Mouse (Mus musculus) hindbrain, postnatal 0 days (tissue): Measurements from ENCODE around the gene Baz2b. TPM values are rescaled to one million over a fixed set of nuclear protein-coding genes. Genes with fewer than 3 reads are reported as not detected.

ENCODE experiments used
- ATAC-seq: fragments of 200-750 bp; cut with Nextera tagmentation; 2 replicates; pipeline ENCODE4 v1.8.0; 2017; ENCODE audit warnings: mild to moderate bottlenecking, moderate TSS enrichment, moderate library complexity
- DNase-seq: peaks from one replicate; pipeline ENCODE4 v3.0.0-alpha.2; 2015; ENCODE audit warnings: low spot score
- H3K27ac ChIP-seq: fragments of 300-500 bp; sonication (generic); 2 replicates; pipeline ENCODE4 v1.5.1; 2014; ENCODE audit warnings: mild to moderate bottlenecking
- H3K27me3 ChIP-seq: fragments of 300-500 bp; sonication (generic); 2 replicates; pipeline ENCODE4 v1.6.1; 2014; ENCODE audit warnings: low read length, mixed read lengths; ENCODE audit not compliant: insufficient read depth
- H3K36me3 ChIP-seq: fragments of 300-500 bp; sonication (generic); 2 replicates; pipeline ENCODE4 v1.6.1; 2014; ENCODE audit warnings: low read length, mixed read lengths; ENCODE audit not compliant: insufficient read depth
- H3K4me1 ChIP-seq: fragments of 300-500 bp; sonication (generic); 2 replicates; pipeline ENCODE4 v1.6.1; 2014; ENCODE audit warnings: antibody characterized with exemption, low read length, mixed read lengths; ENCODE audit not compliant: insufficient read depth
- H3K4me2 ChIP-seq: fragments of 300-500 bp; sonication (generic); 2 replicates; pipeline ENCODE4 v1.6.1; 2014; ENCODE audit warnings: low read depth, mild to moderate bottlenecking, low read length, moderate library complexity, mixed read lengths
- H3K4me3 ChIP-seq: fragments of 300-500 bp; sonication (generic); 2 replicates; pipeline ENCODE4 v1.5.1; 2014; ENCODE audit warnings: low read length
- H3K9ac ChIP-seq: fragments of 300-500 bp; sonication (generic); replicated peaks from 2 replicates; pipeline ENCODE4 v1.6.1; 2014; ENCODE audit warnings: mild to moderate bottlenecking, low read length, moderate library complexity, mixed read lengths
- H3K9me3 ChIP-seq: fragments of 300-500 bp; sonication (generic); 2 replicates; pipeline ENCODE4 v1.6.1; 2016; ENCODE audit warnings: low read length, mixed read lengths
- CTCF ChIP-seq: IDR thresholded peaks from 2 replicates; pipeline ENCODE4 v1.5.1; 2016; ENCODE audit warnings: antibody characterized with exemption, control low read depth, low read depth
- WGBS: fragments of 180-500 bp; shearing (Covaris S2); extraction: QIAGEN DNeasy Blood & Tissue Kit; methylation state at CpG from one replicate; pipeline ENCODE4 v1.1.7; 2014; 5-methylcytosine and 5-hydroxymethylcytosine counted together
- polyA plus RNA-seq: library from polyadenylated mRNA; unstranded; fragments of >200 nt; fragmentation: Nextera tagmentation; extraction: Ambion mirVana; gene quantifications from 2 replicates; pipeline ENCODE4 v1.2.1, GENCODE M21; 2015
- total RNA-seq: library from RNA; depleted of rRNA; stranded (reverse); fragments of >200 nt; gene quantifications from 2 replicates; pipeline ENCODE4 v1.2.3, GENCODE M21; 2014

Baz2b gene
- total and polyA plus RNA-seq, 2 experiments from 2014 or later, result 62.3 to 71.3 TPM

GRCm38 (mm10) chr2:60118684-60119558 is 90.7 kb downstream of the Baz2b start:
- DNase-seq, result peak; percentile 36
- TF ChIP-seq CTCF, result no peak
- Histone ChIP-seq H3K36me3 (no peaks in the 10 kb centered on the region), H3K27me3 (no peaks in the 10 kb centered on the region), H3K9me3 (no peaks in the 10 kb centered on the region), H3K4me3 (no peak overlapping the region), H3K4me1 (peaks cover 14% of the 10 kb centered on the region; the same call in 1 of the 2 replicates), H3K27ac (peak overlapping the region; percentile 27; the same call in 1 of the 2 replicates), H3K4me2 (peak overlapping the region; percentile 47), H3K9ac (peak overlapping the region; percentile 9; the same call in 1 of the 2 replicates)
- WGBS, result 22% methylated on average over 10 of the region's 10 CpGs
- ATAC-seq, result peak; percentile 38; the same call in 1 of the 2 replicates

DNA sequence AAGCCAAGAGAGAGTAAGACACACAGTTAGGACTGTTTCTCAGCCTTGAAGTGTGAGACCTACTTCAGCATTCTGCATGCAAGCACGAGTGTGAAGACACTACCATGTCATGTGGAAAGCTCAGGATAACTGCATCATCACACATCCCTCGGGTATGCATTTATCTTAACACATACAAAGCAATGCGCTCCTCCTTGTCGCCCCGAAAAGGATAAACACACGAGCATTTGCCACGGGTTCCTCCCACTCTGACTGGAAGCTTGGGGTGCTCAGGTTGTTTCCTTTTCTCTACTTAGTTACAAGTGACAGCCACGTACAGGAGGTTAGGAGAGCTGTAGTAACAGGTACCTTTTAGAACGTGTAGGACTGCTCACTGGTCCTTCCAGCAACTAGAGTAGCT is 91.8 kb downstream of the Baz2b start:
- no peak for TF ChIP-seq CTCF
- no peaks in the 10 kb centered on the region for H3K9me3 ChIP-seq
- ATAC-seq (0 out of 2 replicates have a peak, but pooled peaks have one; percentile 31), DNase-seq (no peak)
- no peak overlapping the region for H3K9ac ChIP-seq
- H3K27ac ChIP-seq, result no peak overlapping the region
- H3K4me1 ChIP-seq, result peaks cover 14% of the 10 kb centered on the region; the same call in 1 of the 2 replicates
- no peaks in the 10 kb centered on the region for H3K36me3 ChIP-seq
- H3K4me3 ChIP-seq, result no peak overlapping the region
- WGBS, result 63% methylated on average over 9 of the region's 9 CpGs
- H3K27me3 ChIP-seq, result no peaks in the 10 kb centered on the region
- H3K4me2 ChIP-seq, result no peak overlapping the region

- WGBS, result 57% methylated on average over 12 of the region's 12 CpGs
- Histone ChIP-seq H3K4me2 (no peak overlapping the region), H3K27me3 (no peaks in the 10 kb centered on the region), H3K36me3 (no peaks in the 10 kb centered on the region), H3K27ac (no peak overlapping the region), H3K4me1 (0 out of 2 replicates have a peak, but pooled peaks cover 10% of the 10 kb centered on the region), H3K4me3 (no peak overlapping the region), H3K9me3 (no peaks in the 10 kb centered on the region), H3K9ac (no peak overlapping the region)
- ATAC-seq (no peak), DNase-seq (no peak)
- TF ChIP-seq CTCF, result no peak
Measured at GRCm38 (mm10) chr2:60115891-60116554, 93.6 kb downstream of the Baz2b start.

DNA sequence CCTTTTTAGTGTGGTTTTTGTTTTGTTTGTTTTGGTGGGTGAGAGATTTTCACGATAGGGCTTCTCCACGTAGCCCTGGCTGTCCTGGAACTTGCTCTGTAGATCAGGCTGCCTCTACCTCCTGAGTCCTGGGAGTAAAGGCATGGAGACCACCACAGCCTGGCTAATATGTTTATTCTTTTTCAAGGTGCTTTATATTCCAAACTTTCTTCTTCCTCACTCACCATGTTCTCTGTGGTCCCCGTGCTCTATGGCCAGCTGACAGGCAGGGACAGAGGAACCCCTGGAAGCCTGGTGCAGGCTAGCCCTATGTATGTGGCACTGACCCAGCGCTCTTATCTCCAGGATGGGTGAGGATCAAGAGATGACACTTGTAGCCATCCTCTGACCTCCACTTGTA is 94.7 kb downstream of the Baz2b start:
- no peaks in the 10 kb centered on the region for H3K27me3 ChIP-seq
- no peak overlapping the region for H3K27ac ChIP-seq
- no peak for TF ChIP-seq CTCF
- H3K9ac ChIP-seq, result no peak overlapping the region
- H3K9me3 ChIP-seq, result no peaks in the 10 kb centered on the region
- H3K36me3 ChIP-seq, result no peaks in the 10 kb centered on the region
- H3K4me3 ChIP-seq, result no peak overlapping the region
- ATAC-seq, result no peak
- WGBS, result 86% methylated on average over 4 of the region's 4 CpGs
- no peak overlapping the region for H3K4me2 ChIP-seq
- H3K4me1 ChIP-seq, result 0 out of 2 replicates have a peak, but pooled peaks cover 7% of the 10 kb centered on the region
- DNase-seq, result no peak

DNA sequence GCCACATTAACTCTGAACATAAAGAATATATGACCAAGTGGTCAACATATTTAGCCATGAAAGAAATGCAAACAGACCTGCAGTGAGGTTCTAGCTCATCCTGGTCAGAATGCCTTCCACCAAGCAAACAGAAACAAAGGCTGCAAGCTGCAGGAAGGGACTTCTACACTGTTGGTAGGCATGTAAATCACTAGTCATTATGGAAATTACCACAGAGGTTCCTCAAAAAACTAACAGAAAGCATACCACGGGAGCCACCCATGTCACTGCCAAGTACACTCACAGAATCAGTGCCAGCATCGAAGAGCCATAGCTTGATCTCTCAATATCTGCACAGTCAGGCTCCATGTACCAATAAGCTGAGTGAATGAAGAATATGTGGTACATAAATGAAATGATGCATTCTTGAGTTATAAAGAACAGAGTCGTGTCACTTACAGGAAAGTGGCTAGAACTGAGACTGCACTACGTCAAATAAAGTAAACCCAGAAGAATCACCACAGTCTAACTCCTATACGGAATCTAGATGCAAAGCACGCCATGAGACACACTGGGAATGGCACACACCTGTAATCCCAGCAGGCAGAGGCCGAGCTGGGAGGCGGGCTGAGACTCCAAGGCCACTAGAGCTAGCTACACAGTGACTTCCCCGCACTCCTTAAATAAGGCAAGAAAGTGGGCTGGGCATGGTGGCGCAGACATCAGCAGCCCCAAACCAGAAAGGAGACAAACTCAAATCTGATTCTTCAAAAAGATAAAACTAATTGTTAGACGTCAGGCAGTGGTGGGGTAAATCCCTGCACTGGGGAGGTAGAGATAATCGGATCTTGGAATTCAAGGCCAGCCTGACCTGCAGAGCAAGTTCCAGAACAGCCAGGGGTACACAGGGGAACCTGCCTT is 95.7 kb downstream of the Baz2b start:
- H3K27me3 ChIP-seq, result no peaks in the 10 kb centered on the region
- H3K4me3 ChIP-seq, result no peak overlapping the region
- TF ChIP-seq CTCF, result no peak
- H3K9me3 ChIP-seq, result no peaks in the 10 kb centered on the region
- H3K36me3 ChIP-seq, result no peaks in the 10 kb centered on the region
- no peak overlapping the region for H3K9ac ChIP-seq
- H3K27ac ChIP-seq, result no peak overlapping the region
- H3K4me1 ChIP-seq, result 0 out of 2 replicates have a peak, but pooled peaks cover 3% of the 10 kb centered on the region
- ATAC-seq (no peak), DNase-seq (no peak)
- H3K4me2 ChIP-seq, result no peak overlapping the region
- 79% methylated on average over 12 of the region's 12 CpGs for WGBS

DNA sequence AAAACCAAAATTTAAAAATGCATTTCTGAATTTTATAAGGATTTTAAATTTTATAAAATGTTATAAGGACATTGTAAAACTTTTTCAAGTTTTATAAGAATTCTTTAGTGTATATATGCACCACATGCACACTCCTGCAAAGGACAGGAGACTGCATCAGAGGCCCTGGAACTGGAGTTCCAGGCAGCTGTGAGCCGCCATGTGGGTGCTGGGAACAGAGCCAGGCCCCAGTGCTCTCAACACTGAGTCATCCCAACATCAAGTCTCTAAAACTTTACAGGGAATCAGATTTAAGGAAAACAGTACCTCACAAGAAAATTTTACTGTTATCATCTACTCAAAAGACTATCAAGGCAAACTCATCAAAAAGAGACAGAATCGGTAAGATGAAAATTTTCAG is 97.5 kb downstream of the Baz2b start:
- Histone ChIP-seq H3K4me2 (no peak overlapping the region), H3K4me3 (no peak overlapping the region), H3K27me3 (no peaks in the 10 kb centered on the region), H3K36me3 (no peaks in the 10 kb centered on the region), H3K4me1 (no peaks in the 10 kb centered on the region), H3K27ac (no peak overlapping the region), H3K9ac (no peak overlapping the region), H3K9me3 (no peaks in the 10 kb centered on the region)
- DNase-seq (no peak), ATAC-seq (no peak)
- TF ChIP-seq CTCF, result no peak
- 95% methylated on average over 2 of the region's 2 CpGs for WGBS
